Mouse (Mus musculus): ENCODE measurements around the gene Dnajc10. TPM values are rescaled to one million over a fixed set of nuclear protein-coding genes. Genes with fewer than 3 reads are reported as not detected.

The Dnajc10 gene
- polyA plus RNA-seq, 1 experiment from 2014 or later, result 98.1 TPM

GRCm38 (mm10) chr2:80379848-80380247 is 64.6 kb downstream of the Dnajc10 start:
- Histone ChIP-seq H3K4me2 (no peak overlapping the region), H3K27me3 (ENCODE audit: control insufficient read depth, insufficient read depth, low read length) (no peaks in the 10 kb centered on the region), H3K4me1 (ENCODE audit: control insufficient read depth, insufficient read depth, low read length) (no peaks in the 10 kb centered on the region), H3K27ac (ENCODE audit: low read depth, low read length) (no peak overlapping the region), H3K9ac (ENCODE audit: low read length) (no peak overlapping the region), H3K36me3 (ENCODE audit: control insufficient read depth, insufficient read depth, low read length) (no peaks in the 10 kb centered on the region), H3K9me3 (ENCODE audit: control insufficient read depth, low read length) (no peaks in the 10 kb centered on the region), H3K4me3 (ENCODE audit: low read depth, low read length) (no peak overlapping the region)
- ATAC-seq (ENCODE audit: low FRiP score) (no peak), DNase-seq (ENCODE audit: low spot score, missing footprints) (no peak)
- 82% methylated on average over 5 of the region's 5 CpGs for WGBS

GRCm38 (mm10) chr2:80384447-80384846 is 69.2 kb downstream of the Dnajc10 start:
- no peak overlapping the region for H3K27ac ChIP-seq (ENCODE audit: low read depth, low read length)
- no peak overlapping the region for H3K4me3 ChIP-seq (ENCODE audit: low read depth, low read length)
- ATAC-seq (ENCODE audit: low FRiP score), result no peak
- H3K27me3 ChIP-seq (ENCODE audit: control insufficient read depth, insufficient read depth, low read length), result no peaks in the 10 kb centered on the region
- no peak overlapping the region for H3K9ac ChIP-seq (ENCODE audit: low read length)
- DNase-seq (ENCODE audit: low spot score, missing footprints), result no peak
- no peaks in the 10 kb centered on the region for H3K36me3 ChIP-seq (ENCODE audit: control insufficient read depth, insufficient read depth, low read length)
- H3K9me3 ChIP-seq (ENCODE audit: control insufficient read depth, low read length), result no peaks in the 10 kb centered on the region
- H3K4me2 ChIP-seq, result no peak overlapping the region
- 82% methylated on average over 4 of the region's 4 CpGs for WGBS
- H3K4me1 ChIP-seq (ENCODE audit: control insufficient read depth, insufficient read depth, low read length), result no peaks in the 10 kb centered on the region

- ATAC-seq (ENCODE audit: low FRiP score), result no peak
- Histone ChIP-seq H3K27ac (ENCODE audit: low read depth, low read length) (no peak overlapping the region), H3K9me3 (ENCODE audit: control insufficient read depth, low read length) (no peaks in the 10 kb centered on the region), H3K9ac (ENCODE audit: low read length) (no peak overlapping the region), H3K4me3 (ENCODE audit: low read depth, low read length) (no peak overlapping the region), H3K36me3 (ENCODE audit: control insufficient read depth, insufficient read depth, low read length) (no peaks in the 10 kb centered on the region), H3K4me2 (no peak overlapping the region), H3K27me3 (ENCODE audit: control insufficient read depth, insufficient read depth, low read length) (no peaks in the 10 kb centered on the region), H3K4me1 (ENCODE audit: control insufficient read depth, insufficient read depth, low read length) (no peaks in the 10 kb centered on the region)
- WGBS, result 90% methylated on average over 2 of the region's 2 CpGs
- no peak for DNase-seq (ENCODE audit: low spot score, missing footprints)
These were observed 71.0 kb downstream of the Dnajc10 start for GRCm38 (mm10) chr2:80386255-80386654.

GRCm38 (mm10) chr2:80387668-80388067 is 72.4 kb downstream of the Dnajc10 start:
- ATAC-seq (ENCODE audit: low FRiP score) (no peak), DNase-seq (ENCODE audit: low spot score, missing footprints) (no peak)
- no peaks in the 10 kb centered on the region for H3K4me1 ChIP-seq (ENCODE audit: control insufficient read depth, insufficient read depth, low read length)
- H3K4me2 ChIP-seq, result no peak overlapping the region
- 84% methylated on average over 9 of the region's 9 CpGs for WGBS
- H3K4me3 ChIP-seq (ENCODE audit: low read depth, low read length), result no peak overlapping the region
- no peaks in the 10 kb centered on the region for H3K27me3 ChIP-seq (ENCODE audit: control insufficient read depth, insufficient read depth, low read length)
- no peaks in the 10 kb centered on the region for H3K36me3 ChIP-seq (ENCODE audit: control insufficient read depth, insufficient read depth, low read length)
- no peak overlapping the region for H3K27ac ChIP-seq (ENCODE audit: low read depth, low read length)
- H3K9ac ChIP-seq (ENCODE audit: low read length), result no peak overlapping the region
- no peaks in the 10 kb centered on the region for H3K9me3 ChIP-seq (ENCODE audit: control insufficient read depth, low read length)

- DNase-seq (ENCODE audit: low spot score, missing footprints), result no peak
- 86% methylated on average over 3 of the region's 3 CpGs for whole genome bisulfite sequencing
- Histone ChIP-seq H3K9ac (ENCODE audit: low read length) (no peak overlapping the region), H3K27me3 (ENCODE audit: control insufficient read depth, insufficient read depth, low read length) (no peaks in the 10 kb centered on the region), H3K4me3 (ENCODE audit: low read depth, low read length) (no peak overlapping the region), H3K4me2 (no peak overlapping the region), H3K27ac (ENCODE audit: low read depth, low read length) (no peak overlapping the region), H3K4me1 (ENCODE audit: control insufficient read depth, insufficient read depth, low read length) (no peaks in the 10 kb centered on the region), H3K9me3 (ENCODE audit: control insufficient read depth, low read length) (no peaks in the 10 kb centered on the region), H3K36me3 (ENCODE audit: control insufficient read depth, insufficient read depth, low read length) (no peaks in the 10 kb centered on the region)
- ATAC-seq (ENCODE audit: low FRiP score), result no peak
These were observed 73.1 kb downstream of the Dnajc10 start for GRCm38 (mm10) chr2:80388341-80388740.

GRCm38 (mm10) chr2:80396057-80396456 is 80.8 kb downstream of the Dnajc10 start:
- peaks cover 16% of the 10 kb centered on the region for H3K4me1 ChIP-seq (ENCODE audit: control insufficient read depth, insufficient read depth, low read length)
- H3K9ac ChIP-seq (ENCODE audit: low read length), result no peak overlapping the region
- DNase-seq (ENCODE audit: low spot score, missing footprints), result no peak
- 73% methylated on average over 7 of the region's 7 CpGs for WGBS
- no peak overlapping the region for H3K4me3 ChIP-seq (ENCODE audit: low read depth, low read length)
- H3K27ac ChIP-seq (ENCODE audit: low read depth, low read length), result no peak overlapping the region
- no peaks in the 10 kb centered on the region for H3K9me3 ChIP-seq (ENCODE audit: control insufficient read depth, low read length)
- no peak overlapping the region for H3K4me2 ChIP-seq
- ATAC-seq (ENCODE audit: low FRiP score), result no peak
- H3K27me3 ChIP-seq (ENCODE audit: control insufficient read depth, insufficient read depth, low read length), result no peaks in the 10 kb centered on the region; the same call in 1 of the 2 replicates
- H3K36me3 ChIP-seq (ENCODE audit: control insufficient read depth, insufficient read depth, low read length), result no peaks in the 10 kb centered on the region

- DNase-seq (ENCODE audit: low spot score, missing footprints) (no peak), ATAC-seq (ENCODE audit: low FRiP score) (no peak)
These were observed 81.6 kb downstream of the Dnajc10 start for GRCm38 (mm10) chr2:80396864-80397263.

GRCm38 (mm10) chr2:80398595-80399099 is 83.4 kb downstream of the Dnajc10 start:
- no peak overlapping the region for H3K4me3 ChIP-seq (ENCODE audit: low read depth, low read length)
- no peaks in the 10 kb centered on the region for H3K36me3 ChIP-seq (ENCODE audit: control insufficient read depth, insufficient read depth, low read length)
- no peaks in the 10 kb centered on the region; the same call in none of the 2 replicates for H3K27me3 ChIP-seq (ENCODE audit: control insufficient read depth, insufficient read depth, low read length)
- peaks cover 16% of the 10 kb centered on the region for H3K4me1 ChIP-seq (ENCODE audit: control insufficient read depth, insufficient read depth, low read length)
- ATAC-seq (ENCODE audit: low FRiP score) (peak; percentile 82), DNase-seq (ENCODE audit: low spot score, missing footprints) (peak; percentile 91)
- WGBS, result 4% methylated on average over 3 of the region's 3 CpGs
- no peak overlapping the region for H3K9ac ChIP-seq (ENCODE audit: low read length)
- H3K9me3 ChIP-seq (ENCODE audit: control insufficient read depth, low read length), result no peaks in the 10 kb centered on the region
- H3K27ac ChIP-seq (ENCODE audit: low read depth, low read length), result no peak overlapping the region
- 0 out of 2 replicates have a peak overlapping the region, but pooled peaks have one; percentile 9 for H3K4me2 ChIP-seq

More at GRCm38 (mm10) chr2:80396864-80397263, 81.6 kb downstream of the Dnajc10 start:
- Histone ChIP-seq H3K36me3 (ENCODE audit: control insufficient read depth, insufficient read depth, low read length) (no peaks in the 10 kb centered on the region), H3K4me2 (no peak overlapping the region), H3K9ac (ENCODE audit: low read length) (no peak overlapping the region), H3K27me3 (ENCODE audit: control insufficient read depth, insufficient read depth, low read length) (no peaks in the 10 kb centered on the region; the same call in 1 of the 2 replicates), H3K27ac (ENCODE audit: low read depth, low read length) (no peak overlapping the region), H3K9me3 (ENCODE audit: control insufficient read depth, low read length) (no peaks in the 10 kb centered on the region), H3K4me1 (ENCODE audit: control insufficient read depth, insufficient read depth, low read length) (peaks cover 16% of the 10 kb centered on the region), H3K4me3 (ENCODE audit: low read depth, low read length) (no peak overlapping the region)
- 49% methylated on average over 3 of the region's 3 CpGs for WGBS

All from midbrain, embryonic 11.5 days (tissue).